Mouse (Mus musculus): Measurements from ENCODE around the gene Hmgcs2.

DNA sequence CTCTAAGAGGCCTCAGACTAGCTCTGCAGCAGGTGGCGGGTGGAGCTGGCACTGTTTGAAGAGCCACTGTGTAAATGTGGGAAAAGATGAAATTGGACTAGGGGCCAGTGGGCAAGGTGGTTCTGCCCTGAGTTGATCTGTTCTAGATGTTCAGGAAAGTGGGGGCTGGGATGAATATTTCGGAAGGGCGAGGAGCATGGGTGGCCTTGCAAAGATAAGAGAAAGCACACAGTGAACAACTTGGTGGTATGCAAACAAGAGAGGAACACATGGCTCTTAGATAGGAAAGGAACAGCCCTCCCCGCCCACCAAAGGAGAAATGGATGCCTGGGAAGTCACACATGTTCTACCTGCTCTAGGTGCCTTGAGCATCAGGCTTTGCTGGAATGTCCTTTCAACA lies 18.8 kb upstream of the Hmgcs2 start:
- TF ChIP-seq E2F4 (IDR thresholded peaks at IDR 0.05; ENCODE audit: insufficient read depth) = no peak
- TF ChIP-seq SRF (IDR thresholded peaks at IDR 0.05; ENCODE audit: control insufficient read depth, insufficient read length, low read depth) = no peak
- no peak for TF ChIP-seq TCF12 (IDR thresholded peaks at IDR 0.05; ENCODE audit: insufficient read depth, poor library complexity, severe bottlenecking)
- no peak for TF ChIP-seq POLR2A (IDR thresholded peaks at IDR 0.05; ENCODE audit: insufficient read length, low read depth)
- no peak for TF ChIP-seq MAX (IDR thresholded peaks at IDR 0.05; ENCODE audit: low read depth)
- TF ChIP-seq MYOD1 (IDR thresholded peaks at IDR 0.05; ENCODE audit: control insufficient read depth in 1 of 3, insufficient read length in 2 of 3, low read depth in 2 of 3) = no peak
- no peak for TF ChIP-seq CEBPB (IDR thresholded peaks at IDR 0.05; ENCODE audit: insufficient read depth, poor library complexity, severe bottlenecking)
- TF ChIP-seq POLR2AphosphoS2 (IDR thresholded peaks at IDR 0.05; ENCODE audit: insufficient read length, low read depth) = no peak
- no peak for TF ChIP-seq MYOG (IDR thresholded peaks at IDR 0.05; ENCODE audit: control insufficient read depth in 1 of 3, insufficient read depth in 1 of 3, insufficient read length in 2 of 3, low read depth in 2 of 3)
- TF ChIP-seq REST (IDR thresholded peaks at IDR 0.05; ENCODE audit: insufficient read depth, insufficient read length) = no peak

Measured in myocyte (in vitro differentiated cells).